Mouse (Mus musculus) testis, adult 2 months (tissue): Measurements from ENCODE around the gene Chaf1b. TPM values are rescaled to one million over a fixed set of nuclear protein-coding genes. Genes with fewer than 3 reads are reported as not detected.

Experiments
- H3K27ac ChIP-seq: fragments of 200-500 bp; 2 replicates; pipeline ENCODE4 v1.5.1; 2012; ENCODE audit warnings: low read depth, low read length; ENCODE audit not compliant: control insufficient read depth, insufficient read depth
- H3K27me3 ChIP-seq: fragments of 200-500 bp; 2 replicates; pipeline ENCODE4 v1.6.1; 2012; ENCODE audit warnings: mild to moderate bottlenecking, low read length, moderate library complexity; ENCODE audit not compliant: control insufficient read depth, insufficient read depth
- H3K36me3 ChIP-seq: fragments of 200-500 bp; 2 replicates; pipeline ENCODE4 v1.6.1; 2012; ENCODE audit warnings: mild to moderate bottlenecking, low read length; ENCODE audit not compliant: control insufficient read depth, insufficient read depth
- H3K4me1 ChIP-seq: fragments of 200-500 bp; 2 replicates; pipeline ENCODE4 v1.6.1; 2012; ENCODE audit warnings: low read length; ENCODE audit not compliant: control insufficient read depth, insufficient read depth
- H3K4me3 ChIP-seq: fragments of 200-500 bp; 2 replicates; pipeline ENCODE4 v1.5.1; 2012; ENCODE audit warnings: low read depth, mild to moderate bottlenecking, low read length, moderate library complexity, mixed read lengths; ENCODE audit not compliant: control insufficient read depth
- CTCF ChIP-seq: fragments of 200-500 bp; IDR thresholded peaks from 2 replicates; pipeline ENCODE4 v1.5.1; 2012; ENCODE audit warnings: low read depth, mild to moderate bottlenecking, inconsistent platforms, low read length, moderate library complexity; ENCODE audit not compliant: control insufficient read depth, insufficient read depth, insufficient replicate concordance
- POLR2A ChIP-seq: fragments of 200-500 bp; IDR thresholded peaks from 2 replicates; pipeline ENCODE4 v1.6.1; 2012; ENCODE audit warnings: low read depth, mild to moderate bottlenecking, inconsistent platforms, low read length, moderate library complexity; ENCODE audit not compliant: control insufficient read depth
- polyA plus RNA-seq: library from polyadenylated mRNA; depleted of rRNA; stranded (reverse); fragments of >200 nt; gene quantifications from 2 replicates; pipeline ENCODE4 v1.2.3, GENCODE M21; 2012

Chaf1b gene
- polyA plus RNA-seq, 1 experiment = 9.3 TPM

GRCm38 (mm10) chr16:93922835-93923389 lies 39.2 kb downstream of the Chaf1b start:
- Histone ChIP-seq H3K4me3 (no peak overlapping the region), H3K27me3 (no peaks in the 10 kb centered on the region), H3K4me1 (peaks cover 14% of the 10 kb centered on the region), H3K36me3 (no peaks in the 10 kb centered on the region), H3K27ac (no peak overlapping the region)
- no peak for TF ChIP-seq CTCF
- no peak for TF ChIP-seq POLR2A

- Histone ChIP-seq H3K27ac (no peak overlapping the region), H3K4me1 (peaks cover 7% of the 10 kb centered on the region), H3K36me3 (no peaks in the 10 kb centered on the region), H3K27me3 (no peaks in the 10 kb centered on the region), H3K4me3 (no peak overlapping the region)
- TF ChIP-seq CTCF = no peak
Observed at GRCm38 (mm10) chr16:93923788-93924187, 40.1 kb downstream of the Chaf1b start.

GRCm38 (mm10) chr16:93925684-93926247 lies 42.1 kb downstream of the Chaf1b start:
- no peak for TF ChIP-seq CTCF
- TF ChIP-seq POLR2A = no peak
- Histone ChIP-seq H3K36me3 (no peaks in the 10 kb centered on the region), H3K4me1 (no peaks in the 10 kb centered on the region)

GRCm38 (mm10) chr16:93929370-93930032 lies 45.8 kb downstream of the Chaf1b start:
- H3K36me3 ChIP-seq = no peaks in the 10 kb centered on the region
- H3K4me1 ChIP-seq = no peaks in the 10 kb centered on the region; the same call in 1 of the 2 replicates
- no peak overlapping the region for H3K27ac ChIP-seq
- TF ChIP-seq CTCF (no peak), POLR2A (no peak)
- H3K27me3 ChIP-seq = no peaks in the 10 kb centered on the region
- no peak overlapping the region for H3K4me3 ChIP-seq

More at GRCm38 (mm10) chr16:93925684-93926247, 42.1 kb downstream of the Chaf1b start:
- Histone ChIP-seq H3K27ac (no peak overlapping the region), H3K27me3 (no peaks in the 10 kb centered on the region), H3K4me3 (no peak overlapping the region)

- Histone ChIP-seq H3K4me3 (no peak overlapping the region), H3K36me3 (no peaks in the 10 kb centered on the region), H3K27me3 (no peaks in the 10 kb centered on the region), H3K4me1 (peaks cover 3% of the 10 kb centered on the region), H3K27ac (peak overlapping the region; percentile 31)
- TF ChIP-seq CTCF (no peak), POLR2A (no peak)
Observed at GRCm38 (mm10) chr16:93932185-93933168, 48.8 kb downstream of the Chaf1b start.

GRCm38 (mm10) chr16:93934588-93934987 lies 50.9 kb downstream of the Chaf1b start:
- Histone ChIP-seq H3K4me3 (no peak overlapping the region), H3K36me3 (no peaks in the 10 kb centered on the region), H3K27ac (no peak overlapping the region), H3K27me3 (no peaks in the 10 kb centered on the region), H3K4me1 (peaks cover 3% of the 10 kb centered on the region)
- TF ChIP-seq POLR2A = no peak

- H3K4me3 ChIP-seq = no peak overlapping the region
- H3K36me3 ChIP-seq = no peaks in the 10 kb centered on the region
- peaks cover 3% of the 10 kb centered on the region for H3K4me1 ChIP-seq
- TF ChIP-seq CTCF (no peak), POLR2A (no peak)
- no peak overlapping the region for H3K27ac ChIP-seq
- no peaks in the 10 kb centered on the region for H3K27me3 ChIP-seq
Observed at GRCm38 (mm10) chr16:93935009-93935408, 51.3 kb downstream of the Chaf1b start.
